In the genomic region with DNA sequence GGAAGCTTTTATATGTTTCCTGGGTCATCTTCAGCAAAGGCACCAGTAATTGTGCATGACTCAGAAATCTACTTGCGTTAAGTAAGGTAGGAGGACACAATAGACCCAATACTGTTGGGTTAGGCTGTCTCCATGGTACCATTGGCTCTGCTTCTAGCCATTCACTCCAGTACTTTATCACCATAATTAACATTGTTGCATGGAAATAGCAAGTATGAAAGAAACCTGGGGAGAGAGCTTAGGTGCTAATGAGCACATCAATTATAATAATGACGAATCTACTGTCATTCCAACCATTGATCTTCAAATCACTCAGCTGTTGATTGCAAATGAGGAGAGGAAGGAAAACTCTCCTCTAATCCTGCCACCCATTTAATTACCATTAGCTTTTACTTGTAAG, we compare ENCODE assay signal across 15 mouse cellular contexts. TPM values are rescaled to one million over a fixed set of nuclear protein-coding genes. Genes with fewer than 3 reads are reported as not detected.
"Had no signal": no experiment of that assay in that cellular context is flagged by ENCODE, and none has a peak within 500 bp of the region (broad histone marks: within the 10 kb centered on the region; RNA-seq: fewer than 3 reads in every experiment).

No protein-coding gene starts in this region.

- H3K4me3 ChIP-seq: left cerebral cortex, adult 2 months; limb, embryonic 10.5 days; liver, embryonic 15.5 days; midbrain, embryonic 10.5 days; neural tube, embryonic 13.5 days; stomach, embryonic 15.5 days had no signal

- H3K27me3 ChIP-seq: liver, embryonic 15.5 days; stomach, embryonic 15.5 days had no signal

- H3K4me1 ChIP-seq: limb, embryonic 10.5 days; liver, embryonic 15.5 days; neural tube, embryonic 13.5 days; stomach, embryonic 15.5 days had no signal

- H3K27ac ChIP-seq: left cerebral cortex, adult 2 months; limb, embryonic 10.5 days; liver, embryonic 15.5 days; midbrain, embryonic 10.5 days; neural tube, embryonic 13.5 days; stomach, embryonic 15.5 days had no signal

- H3K9me3 ChIP-seq: limb, embryonic 10.5 days; liver, embryonic 15.5 days; midbrain, embryonic 10.5 days; neural tube, embryonic 13.5 days; stomach, embryonic 15.5 days had no signal

- ATAC-seq: lung, postnatal 0 days; midbrain, embryonic 16.5 days had no signal

- H3K36me3 ChIP-seq: limb, embryonic 10.5 days; liver, embryonic 15.5 days; midbrain, embryonic 10.5 days; neural tube, embryonic 13.5 days; stomach, embryonic 15.5 days had no signal

- DNase-seq: kidney, adult 8-10 months; kidney, postnatal 25 days; lung, adult 2 months; lung, postnatal 36 days; thymus, adult 2 months; thymus, postnatal 25 days had no signal

- H3K4me2 ChIP-seq: liver, embryonic 11.5 days; liver, embryonic 15.5 days; neural tube, embryonic 13.5 days; stomach, embryonic 15.5 days had no signal

- H3K9ac ChIP-seq: liver, embryonic 15.5 days; neural tube, embryonic 13.5 days; stomach, embryonic 15.5 days had no signal

RNA-seq across cellular contexts. Expression of a gene that starts 48.1 kb away (rescaled TPM):
- polyA plus RNA-seq: liver, embryonic 15.5 days had no signal
